Mouse (Mus musculus) CH12.LX (cell line): Measurements from ENCODE around the gene Gm45717.

Experiments
- BHLHE40 ChIP-seq: IDR thresholded peaks from 2 replicates; pipeline ENCODE4 v1.6.1; 2011; ENCODE audit warnings: mild to moderate bottlenecking, low read depth, low read length, improper control_type of control experiment
- CHD1 ChIP-seq: IDR thresholded peaks from 2 replicates; pipeline ENCODE4 v1.6.1; 2012; ENCODE audit warnings: low read depth, low read length, improper control_type of control experiment, inconsistent platforms
- CHD2 ChIP-seq: IDR thresholded peaks from 2 replicates; pipeline ENCODE4 v1.6.1; 2011; ENCODE audit warnings: low read length, improper control_type of control experiment
- CTCF ChIP-seq, 2 experiments: IDR thresholded peaks in 1 of 2; conservative IDR thresholded peaks in 1 of 2; 2 replicates each; pipeline ENCODE4 v1.5.1; 2011 to 2012; ENCODE audit warnings: low read depth in 2 of 2, low read length in 2 of 2, improper control_type of control experiment in 1 of 2, inconsistent platforms in 1 of 2, mild to moderate bottlenecking in 1 of 2, moderate library complexity in 1 of 2
- E2F4 ChIP-seq: IDR thresholded peaks from 2 replicates; pipeline ENCODE4 v1.6.1; 2011; ENCODE audit warnings: low read depth, low read length, improper control_type of control experiment; ENCODE audit not compliant: insufficient replicate concordance
- EP300 ChIP-seq: IDR thresholded peaks from 2 replicates; pipeline ENCODE4 v1.6.1; 2011; ENCODE audit warnings: low read length, improper control_type of control experiment
- MAX ChIP-seq: IDR thresholded peaks from 2 replicates; pipeline ENCODE4 v1.6.1; 2011; ENCODE audit warnings: low read length, improper control_type of control experiment
- MEF2A ChIP-seq: IDR thresholded peaks from 2 replicates; pipeline ENCODE4 v1.6.1; 2014; ENCODE audit warnings: low read depth, mild to moderate bottlenecking, inconsistent platforms, low read length, improper control_type of control experiment, borderline replicate concordance
- MXI1 ChIP-seq: IDR thresholded peaks from 2 replicates; pipeline ENCODE4 v1.6.1; 2011; ENCODE audit warnings: mild to moderate bottlenecking, low read depth, low read length, improper control_type of control experiment
- POLR2A ChIP-seq: IDR thresholded peaks from 2 replicates; pipeline ENCODE4 v1.6.1; 2011; ENCODE audit warnings: low read depth, mild to moderate bottlenecking, improper control_type of control experiment, low read length
- RCOR1 ChIP-seq: conservative IDR thresholded peaks from 2 replicates; pipeline ENCODE4 v1.6.1; 2012; ENCODE audit warnings: low read depth, mild to moderate bottlenecking, inconsistent platforms, low read length, improper control_type of control experiment
- USF1 ChIP-seq: IDR thresholded peaks from 2 replicates; pipeline ENCODE4 v1.6.1; 2014; ENCODE audit warnings: low read depth, mild to moderate bottlenecking, inconsistent platforms, low read length, improper control_type of control experiment

DNA sequence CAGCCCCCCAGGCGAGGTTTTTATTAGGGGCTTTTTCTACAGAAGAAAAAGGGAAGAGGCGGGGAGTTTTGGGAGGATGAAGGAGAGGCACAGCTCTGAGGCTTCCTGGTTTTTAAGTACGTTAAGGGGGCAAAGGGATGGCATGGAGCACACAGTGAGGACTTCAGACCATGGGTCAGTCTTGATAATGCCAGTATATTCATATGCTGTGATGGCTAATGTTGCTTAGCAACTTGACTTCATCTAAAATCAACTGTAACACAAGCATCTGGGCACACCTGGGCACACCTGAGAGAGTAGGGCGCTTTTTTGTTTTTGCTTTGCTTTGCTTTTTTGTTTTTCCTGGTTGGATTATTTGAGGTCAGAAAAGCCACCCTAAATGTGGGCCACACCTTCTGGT is 11.2 kb upstream of the Gm45717 start, which contains the start of gene Ifitm1:
- TF ChIP-seq USF1: no peak
- TF ChIP-seq BHLHE40: no peak
- TF ChIP-seq CTCF (conservative IDR thresholded peaks at IDR 0.05 in 1 of 2, IDR thresholded peaks at IDR 0.05 in 1 of 2; ENCODE audit: low read depth in 2 of 2, low read length in 2 of 2): no peak
- no peak for TF ChIP-seq E2F4
- no peak for TF ChIP-seq MXI1
- TF ChIP-seq CHD1: no peak
- TF ChIP-seq RCOR1: no peak
- no peak for TF ChIP-seq POLR2A
- TF ChIP-seq MEF2A: no peak
- TF ChIP-seq EP300: no peak
- TF ChIP-seq CHD2: no peak
- TF ChIP-seq MAX: no peak
